Mouse (Mus musculus) heart, embryonic 12.5 days (tissue): ENCODE results near the gene Sftpa1. TPM values are rescaled to one million over a fixed set of nuclear protein-coding genes. Genes with fewer than 3 reads are reported as not detected.

Source experiments
- ATAC-seq: fragments of 200-750 bp; cut with Nextera tagmentation; 2 replicates; pipeline ENCODE4 v1.8.0; 2017; ENCODE audit warnings: moderate TSS enrichment, moderate library complexity; ENCODE audit not compliant: insufficient number of reproducible peaks, low FRiP score
- H3K27ac ChIP-seq: fragments of 300-500 bp; sonication (generic); 2 replicates; pipeline ENCODE4 v1.5.1; 2016; ENCODE audit warnings: mild to moderate bottlenecking, moderate library complexity; ENCODE audit not compliant: poor library complexity, severe bottlenecking
- H3K27me3 ChIP-seq: fragments of 300-500 bp; sonication (generic); replicated peaks from 2 replicates; pipeline ENCODE4 v1.6.1; 2016; ENCODE audit warnings: mild to moderate bottlenecking, moderate library complexity
- H3K36me3 ChIP-seq: fragments of 300-500 bp; sonication (generic); 2 replicates; pipeline ENCODE4 v1.6.1; 2016; ENCODE audit warnings: mild to moderate bottlenecking, moderate library complexity
- H3K4me1 ChIP-seq: fragments of 300-500 bp; sonication (generic); replicated peaks from 2 replicates; pipeline ENCODE4 v1.6.1; 2016; ENCODE audit warnings: mild to moderate bottlenecking
- H3K4me2 ChIP-seq: fragments of 300-500 bp; sonication (generic); 2 replicates; pipeline ENCODE4 v1.6.1; 2016; ENCODE audit warnings: mild to moderate bottlenecking, moderate library complexity
- H3K4me3 ChIP-seq: fragments of 300-500 bp; sonication (generic); 2 replicates; pipeline ENCODE4 v1.5.1; 2016; ENCODE audit warnings: mild to moderate bottlenecking
- H3K9ac ChIP-seq: fragments of 300-500 bp; sonication (generic); 2 replicates; pipeline ENCODE4 v1.6.1; 2016; ENCODE audit warnings: mild to moderate bottlenecking, moderate library complexity
- H3K9me3 ChIP-seq: fragments of 300-500 bp; sonication (generic); replicated peaks from 2 replicates; pipeline ENCODE4 v1.6.1; 2016; ENCODE audit warnings: mild to moderate bottlenecking, moderate library complexity
- WGBS: fragments of 180-500 bp; shearing (Covaris S2); methylation state at CpG from one replicate; pipeline ENCODE4 v1.1.7; 2016; 5-methylcytosine and 5-hydroxymethylcytosine counted together
- polyA plus RNA-seq: library from polyadenylated mRNA; unstranded; fragments of >200 nt; fragmentation: Nextera tagmentation; extraction: Ambion mirVana; gene quantifications from 2 replicates; pipeline ENCODE4 v1.2.1, GENCODE M21; 2016

Gene Sftpa1
- polyA plus RNA-seq, 1 experiment from 2014 or later, result 0.20 TPM

- no peak overlapping the region for H3K27ac ChIP-seq
- H3K4me2 ChIP-seq, result no peak overlapping the region
- H3K4me3 ChIP-seq, result no peak overlapping the region
- no peak overlapping the region for H3K9ac ChIP-seq
- H3K36me3 ChIP-seq, result no peaks in the 10 kb centered on the region
- ATAC-seq, result no peak
- H3K27me3 ChIP-seq, result no peaks in the 10 kb centered on the region
- WGBS, result 79% methylated on average over 7 of the region's 7 CpGs
- H3K9me3 ChIP-seq, result no peaks in the 10 kb centered on the region
- no peaks in the 10 kb centered on the region for H3K4me1 ChIP-seq
Observed at GRCm38 (mm10) chr14:41111031-41111668, 20.4 kb upstream of the Sftpa1 start.

GRCm38 (mm10) chr14:41112944-41113343 is 18.6 kb upstream of the Sftpa1 start:
- Histone ChIP-seq H3K27ac (no peak overlapping the region), H3K4me2 (no peak overlapping the region), H3K27me3 (no peaks in the 10 kb centered on the region), H3K36me3 (no peaks in the 10 kb centered on the region), H3K4me1 (peaks cover 6% of the 10 kb centered on the region), H3K9ac (no peak overlapping the region), H3K9me3 (no peaks in the 10 kb centered on the region), H3K4me3 (no peak overlapping the region)
- 68% methylated on average over 4 of the region's 4 CpGs for WGBS
- ATAC-seq, result no peak

- ATAC-seq, result no peak
- Histone ChIP-seq H3K4me1 (peaks cover 13% of the 10 kb centered on the region), H3K27ac (no peak overlapping the region), H3K4me3 (no peak overlapping the region), H3K36me3 (no peaks in the 10 kb centered on the region), H3K9me3 (no peaks in the 10 kb centered on the region), H3K9ac (no peak overlapping the region), H3K27me3 (no peaks in the 10 kb centered on the region), H3K4me2 (no peak overlapping the region)
- WGBS, result 74% methylated on average over 3 of the region's 3 CpGs
Observed at GRCm38 (mm10) chr14:41116271-41116670, 15.3 kb upstream of the Sftpa1 start.

- H3K27me3 ChIP-seq, result peaks cover 4% of the 10 kb centered on the region; the same call in 1 of the 2 replicates
- no peak for ATAC-seq
- no peak overlapping the region for H3K4me3 ChIP-seq
Observed at GRCm38 (mm10) chr14:41124683-41125082, 6.9 kb upstream of the Sftpa1 start.

GRCm38 (mm10) chr14:41127997-41128396 is 3.6 kb upstream of the Sftpa1 start:
- peaks cover 4% of the 10 kb centered on the region; the same call in 1 of the 2 replicates for H3K27me3 ChIP-seq
- H3K4me3 ChIP-seq, result no peak overlapping the region
- 17% methylated on average over 4 of the region's 4 CpGs for WGBS
- no peak overlapping the region for H3K27ac ChIP-seq
- ATAC-seq, result no peak
- no peaks in the 10 kb centered on the region for H3K36me3 ChIP-seq
- H3K4me1 ChIP-seq, result peaks cover 6% of the 10 kb centered on the region; the same call in 1 of the 2 replicates
- no peak overlapping the region for H3K4me2 ChIP-seq
- no peaks in the 10 kb centered on the region for H3K9me3 ChIP-seq
- H3K9ac ChIP-seq, result no peak overlapping the region

More at GRCm38 (mm10) chr14:41124683-41125082, 6.9 kb upstream of the Sftpa1 start:
- no peak overlapping the region for H3K9ac ChIP-seq
- H3K9me3 ChIP-seq, result no peaks in the 10 kb centered on the region
- H3K4me2 ChIP-seq, result no peak overlapping the region
- no peaks in the 10 kb centered on the region for H3K4me1 ChIP-seq
- H3K27ac ChIP-seq, result no peak overlapping the region
- no peaks in the 10 kb centered on the region for H3K36me3 ChIP-seq
- 79% methylated on average over 5 of the region's 5 CpGs for WGBS

GRCm38 (mm10) chr14:41137006-41137405 is 5.4 kb downstream of the Sftpa1 start:
- no peak overlapping the region for H3K4me2 ChIP-seq
- H3K27me3 ChIP-seq, result no peaks in the 10 kb centered on the region
- no peaks in the 10 kb centered on the region for H3K9me3 ChIP-seq
- no peaks in the 10 kb centered on the region for H3K36me3 ChIP-seq
- ATAC-seq, result no peak
- no peak overlapping the region for H3K27ac ChIP-seq
- no peak overlapping the region for H3K4me3 ChIP-seq
- H3K9ac ChIP-seq, result no peak overlapping the region
- H3K4me1 ChIP-seq, result no peaks in the 10 kb centered on the region

GRCm38 (mm10) chr14:41140686-41141085 is 9.1 kb downstream of the Sftpa1 start:
- Histone ChIP-seq H3K36me3 (no peaks in the 10 kb centered on the region), H3K9me3 (no peaks in the 10 kb centered on the region), H3K27me3 (no peaks in the 10 kb centered on the region), H3K4me3 (no peak overlapping the region), H3K4me1 (no peaks in the 10 kb centered on the region), H3K9ac (no peak overlapping the region), H3K27ac (no peak overlapping the region), H3K4me2 (no peak overlapping the region)
- no peak for ATAC-seq
- WGBS, result 84% methylated on average over 1 of the region's 1 CpGs

- Histone ChIP-seq H3K27ac (no peak overlapping the region), H3K4me1 (no peaks in the 10 kb centered on the region), H3K4me2 (no peak overlapping the region), H3K36me3 (no peaks in the 10 kb centered on the region), H3K9ac (no peak overlapping the region), H3K27me3 (no peaks in the 10 kb centered on the region), H3K4me3 (no peak overlapping the region), H3K9me3 (no peaks in the 10 kb centered on the region)
- ATAC-seq, result no peak
- WGBS, result 55% methylated on average over 6 of the region's 6 CpGs
Observed at GRCm38 (mm10) chr14:41146035-41146434, 14.5 kb downstream of the Sftpa1 start.

GRCm38 (mm10) chr14:41146922-41147321 is 15.3 kb downstream of the Sftpa1 start:
- 72% methylated on average over 3 of the region's 3 CpGs for WGBS
- Histone ChIP-seq H3K27ac (no peak overlapping the region), H3K9me3 (no peaks in the 10 kb centered on the region), H3K4me2 (no peak overlapping the region), H3K4me1 (no peaks in the 10 kb centered on the region), H3K4me3 (no peak overlapping the region), H3K27me3 (no peaks in the 10 kb centered on the region), H3K9ac (no peak overlapping the region), H3K36me3 (no peaks in the 10 kb centered on the region)
- no peak for ATAC-seq

- H3K4me3 ChIP-seq, result no peak overlapping the region
- 45% methylated on average over 2 of the region's 2 CpGs for WGBS
- no peaks in the 10 kb centered on the region for H3K4me1 ChIP-seq
- H3K27ac ChIP-seq, result no peak overlapping the region
- no peak overlapping the region for H3K9ac ChIP-seq
- H3K27me3 ChIP-seq, result no peaks in the 10 kb centered on the region
- H3K9me3 ChIP-seq, result no peaks in the 10 kb centered on the region
- ATAC-seq, result no peak
- H3K36me3 ChIP-seq, result no peaks in the 10 kb centered on the region
- no peak overlapping the region for H3K4me2 ChIP-seq
Observed at GRCm38 (mm10) chr14:41147356-41147755, 15.8 kb downstream of the Sftpa1 start.

GRCm38 (mm10) chr14:41151220-41151898 is 19.8 kb downstream of the Sftpa1 start, which contains the start of gene Mbl1:
Gene Mbl1, plus strand, starts transcription at chr14:41151458.
- Histone ChIP-seq H3K4me3 (no peak within 1 kb of the TSS), H3K36me3 (no peaks in the 10 kb centered on the region), H3K27me3 (no peaks in the 10 kb centered on the region), H3K4me2 (no peak within 1 kb of the TSS), H3K9ac (no peak within 1 kb of the TSS), H3K27ac (no peak within 1 kb of the TSS), H3K9me3 (no peaks in the 10 kb centered on the region), H3K4me1 (no peaks in the 10 kb centered on the region)
- ATAC-seq, result no peak
- 71% methylated on average over 7 of the region's 7 CpGs for WGBS
